Mouse (Mus musculus): ENCODE measurements around the gene Paqr8. TPM values are rescaled to one million over a fixed set of nuclear protein-coding genes. Genes with fewer than 3 reads are reported as not detected.

The Paqr8 gene
- total and polyA plus RNA-seq, 3 experiments: 0.38 to 1.3 (median 1.1) TPM

DNA sequence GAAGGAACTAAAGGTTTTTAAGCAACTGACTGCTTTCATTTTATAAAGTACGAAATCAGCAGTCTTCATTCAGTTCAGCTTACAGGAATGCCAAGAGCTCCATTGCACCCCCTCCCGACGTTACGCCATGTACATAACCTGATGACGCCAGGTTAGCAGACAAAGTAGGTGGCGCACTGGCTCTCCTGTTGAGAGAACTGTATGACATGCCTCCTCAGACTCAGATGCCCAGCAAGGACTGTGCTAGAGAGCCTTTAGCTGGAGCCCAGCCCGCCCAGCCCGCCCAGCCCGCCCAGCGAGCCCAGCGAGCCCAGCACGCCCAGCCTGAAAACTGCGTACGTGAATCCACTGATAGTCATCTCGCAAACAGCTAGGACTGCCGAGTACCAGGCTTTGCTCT is 49.7 kb downstream of the Paqr8 start:
- Histone ChIP-seq H3K4me1 (ENCODE audit: control insufficient read depth in 1 of 2, insufficient read depth in 2 of 2) (peaks cover 0 to 3% of the 10 kb centered on the region in 2 experiments; a peak in 2 of 4 replicates), H3K9ac (ENCODE audit: insufficient read depth, low read depth) (no peak overlapping the region), H3K36me3 (replicated peaks in 1 of 2; ENCODE audit: control insufficient read depth in 1 of 2, insufficient read depth in 1 of 2, low read length in 1 of 2) (peaks cover 0 to 10% of the 10 kb centered on the region in 2 experiments), H3K4me3 (replicated peaks in 1 of 3; ENCODE audit: low read depth in 2 of 3, low read length in 2 of 3, poor library complexity in 1 of 3) (no peak overlapping the region), H3K27ac (ENCODE audit: insufficient read depth, low read depth) (no peak overlapping the region), H3K27me3 (replicated peaks) (no peaks in the 10 kb centered on the region), H3K79me2 (replicated peaks; ENCODE audit: control insufficient read depth, extremely low read depth, insufficient read depth, poor library complexity, severe bottlenecking) (no peaks in the 10 kb centered on the region), H3K4me2 (ENCODE audit: insufficient read depth, low read depth, poor library complexity, severe bottlenecking) (no peak overlapping the region), H3K9me3 (replicated peaks; ENCODE audit: low read length) (peaks cover 2% of the 10 kb centered on the region)
- TF ChIP-seq MAFK (IDR thresholded peaks at IDR 0.05; ENCODE audit: insufficient replicate concordance, low read length): no peak
- TF ChIP-seq ETS1 (conservative IDR thresholded peaks at IDR 0.05; ENCODE audit: low read depth, low read length): no peak
- TF ChIP-seq ZC3H11A (IDR thresholded peaks at IDR 0.05; ENCODE audit: low read depth, low read length): no peak
- no peak for TF ChIP-seq RCOR1 (conservative IDR thresholded peaks at IDR 0.05; ENCODE audit: low read depth, low read length)
- peak in 1 of 2 experiments; percentile 9; a peak in 1 of 4 replicates for TF ChIP-seq CTCF (conservative IDR thresholded peaks at IDR 0.05 in 1 of 2, IDR thresholded peaks at IDR 0.05 in 1 of 2; ENCODE audit: low read depth in 2 of 2, low read length in 2 of 2)
- in situ Hi-C loops (cut with MboI; ENCODE audit: low pct_ligation_motif_present, low pct_unique_long_range_greater_than_20kb, low sequenced_read_pairs) (no loop called here), dilution Hi-C loops (cut with MboI; ENCODE audit: extremely low pct_ligation_motif_present, extremely low pct_unique_long_range_greater_than_20kb, low sequenced_read_pairs) (no loop called here)
- DNase-seq (ENCODE audit: extremely low read depth): no peak

DNA sequence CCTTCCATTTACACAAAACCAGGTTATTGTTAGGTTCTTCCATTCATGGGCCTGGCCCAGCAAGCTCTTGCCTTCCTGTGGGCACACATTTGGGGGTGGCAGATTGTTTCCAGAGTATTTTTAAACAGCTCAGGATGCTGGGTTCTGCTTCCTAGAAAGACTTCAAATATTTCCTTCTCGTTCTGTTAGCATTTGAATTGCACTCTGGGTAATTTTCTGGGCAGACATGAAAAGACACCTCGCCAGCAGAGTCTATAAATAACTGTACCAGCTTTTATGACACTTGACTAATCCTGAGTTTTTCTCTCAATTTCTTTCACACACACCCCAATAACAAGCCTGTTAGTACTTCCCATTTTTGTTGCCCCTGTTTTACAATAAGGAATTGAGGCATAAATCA is 50.9 kb downstream of the Paqr8 start:
- DNase-seq (ENCODE audit: extremely low read depth): no peak
- H3K27me3 ChIP-seq (replicated peaks): no peaks in the 10 kb centered on the region
- no peak overlapping the region for H3K4me3 ChIP-seq (replicated peaks in 1 of 3; ENCODE audit: low read depth in 2 of 3, low read length in 2 of 3, poor library complexity in 1 of 3)
- H3K4me1 ChIP-seq (ENCODE audit: control insufficient read depth in 1 of 2, insufficient read depth in 2 of 2): peaks cover 0 to 3% of the 10 kb centered on the region in 2 experiments; a peak in 2 of 4 replicates
- H3K27ac ChIP-seq (ENCODE audit: insufficient read depth, low read depth): no peak overlapping the region
- peaks cover 0 to 7% of the 10 kb centered on the region in 2 experiments for H3K36me3 ChIP-seq (replicated peaks in 1 of 2; ENCODE audit: control insufficient read depth in 1 of 2, insufficient read depth in 1 of 2, low read length in 1 of 2)
- H3K4me2 ChIP-seq (ENCODE audit: insufficient read depth, low read depth, poor library complexity, severe bottlenecking): no peak overlapping the region
- no peaks in the 10 kb centered on the region for H3K79me2 ChIP-seq (replicated peaks; ENCODE audit: control insufficient read depth, extremely low read depth, insufficient read depth, poor library complexity, severe bottlenecking)
- peaks cover 2% of the 10 kb centered on the region for H3K9me3 ChIP-seq (replicated peaks; ENCODE audit: low read length)
- dilution Hi-C loops (cut with MboI; ENCODE audit: extremely low pct_ligation_motif_present, extremely low pct_unique_long_range_greater_than_20kb, low sequenced_read_pairs): no loop called here
- in situ Hi-C loops (cut with MboI; ENCODE audit: low pct_ligation_motif_present, low pct_unique_long_range_greater_than_20kb, low sequenced_read_pairs): no loop called here
- no peak overlapping the region for H3K9ac ChIP-seq (ENCODE audit: insufficient read depth, low read depth)
- TF ChIP-seq BHLHE40 (IDR thresholded peaks at IDR 0.05; ENCODE audit: low read depth, low read length): no peak
- no peak for TF ChIP-seq MAZ (IDR thresholded peaks at IDR 0.05; ENCODE audit: low read depth, low read length)
- no peak for TF ChIP-seq GABPA (IDR thresholded peaks at IDR 0.05; ENCODE audit: insufficient replicate concordance, low read depth, low read length)
- TF ChIP-seq SMC3 (IDR thresholded peaks at IDR 0.05; ENCODE audit: low read depth, low read length): no peak
- TF ChIP-seq ZC3H11A (IDR thresholded peaks at IDR 0.05; ENCODE audit: low read depth, low read length): no peak
- no peak for TF ChIP-seq RAD21 (IDR thresholded peaks at IDR 0.05; ENCODE audit: low read depth, low read length)
- TF ChIP-seq MAFK (IDR thresholded peaks at IDR 0.05; ENCODE audit: insufficient replicate concordance, low read length): no peak
- TF ChIP-seq POLR2AphosphoS2 (IDR thresholded peaks at IDR 0.05; ENCODE audit: low read depth, low read length): no peak
- TF ChIP-seq KAT2A (IDR thresholded peaks at IDR 0.05; ENCODE audit: insufficient replicate concordance, low read length): no peak
- no peak for TF ChIP-seq CTCF (conservative IDR thresholded peaks at IDR 0.05 in 1 of 2, IDR thresholded peaks at IDR 0.05 in 1 of 2; ENCODE audit: low read depth in 2 of 2, low read length in 2 of 2)
- no peak for TF ChIP-seq JUND (conservative IDR thresholded peaks at IDR 0.05; ENCODE audit: low read depth, low read length)
- no peak for TF ChIP-seq MEF2A (IDR thresholded peaks at IDR 0.05; ENCODE audit: borderline replicate concordance, low read depth, low read length)
- TF ChIP-seq CHD1 (IDR thresholded peaks at IDR 0.05; ENCODE audit: low read depth, low read length): no peak
- no peak for TF ChIP-seq RCOR1 (conservative IDR thresholded peaks at IDR 0.05; ENCODE audit: low read depth, low read length)
- TF ChIP-seq POLR2A (IDR thresholded peaks at IDR 0.05; ENCODE audit: low read depth, low read length): no peak
- no peak for TF ChIP-seq USF1 (IDR thresholded peaks at IDR 0.05; ENCODE audit: low read depth, low read length)
- no peak for TF ChIP-seq ZKSCAN1 (IDR thresholded peaks at IDR 0.05; ENCODE audit: borderline replicate concordance, low read depth, low read length)

Measured in CH12.LX (cell line).